Mouse (Mus musculus) CH12.LX (cell line): Measurements from ENCODE around the gene Polr1d.

Experiments used
- CTCF ChIP-seq, 2 experiments: IDR thresholded peaks in 1 of 2; conservative IDR thresholded peaks in 1 of 2; 2 replicates each; pipeline ENCODE4 v1.5.1; 2011 to 2012; ENCODE audit warnings: low read depth in 2 of 2, low read length in 2 of 2, improper control_type of control experiment in 1 of 2, inconsistent platforms in 1 of 2, mild to moderate bottlenecking in 1 of 2, moderate library complexity in 1 of 2
- HCFC1 ChIP-seq: IDR thresholded peaks from 2 replicates; pipeline ENCODE4 v1.6.1; 2012; ENCODE audit warnings: low read depth, mild to moderate bottlenecking, inconsistent platforms, low read length, improper control_type of control experiment
- JUND ChIP-seq: conservative IDR thresholded peaks from 2 replicates; pipeline ENCODE4 v1.6.1; 2011; ENCODE audit warnings: low read depth, low read length, improper control_type of control experiment
- KAT2A ChIP-seq: IDR thresholded peaks from 2 replicates; pipeline ENCODE4 v1.6.1; 2012; ENCODE audit warnings: low read length, improper control_type of control experiment, inconsistent platforms; ENCODE audit not compliant: insufficient replicate concordance
- MAX ChIP-seq: IDR thresholded peaks from 2 replicates; pipeline ENCODE4 v1.6.1; 2011; ENCODE audit warnings: low read length, improper control_type of control experiment
- MEF2A ChIP-seq: IDR thresholded peaks from 2 replicates; pipeline ENCODE4 v1.6.1; 2014; ENCODE audit warnings: low read depth, mild to moderate bottlenecking, inconsistent platforms, low read length, improper control_type of control experiment, borderline replicate concordance
- NELFE ChIP-seq: IDR thresholded peaks from 2 replicates; pipeline ENCODE4 v1.6.1; 2011; ENCODE audit warnings: low read depth, low read length, improper control_type of control experiment
- POLR2A ChIP-seq: IDR thresholded peaks from 2 replicates; pipeline ENCODE4 v1.6.1; 2011; ENCODE audit warnings: low read depth, mild to moderate bottlenecking, improper control_type of control experiment, low read length
- POLR2AphosphoS2 ChIP-seq: IDR thresholded peaks from 2 replicates; pipeline ENCODE4 v1.6.1; 2011; ENCODE audit warnings: low read depth, low read length, improper control_type of control experiment
- RAD21 ChIP-seq: IDR thresholded peaks from 2 replicates; pipeline ENCODE4 v1.6.1; 2011; ENCODE audit warnings: low read depth, mild to moderate bottlenecking, low read length, improper control_type of control experiment, moderate library complexity
- RCOR1 ChIP-seq: conservative IDR thresholded peaks from 2 replicates; pipeline ENCODE4 v1.6.1; 2012; ENCODE audit warnings: low read depth, mild to moderate bottlenecking, inconsistent platforms, low read length, improper control_type of control experiment
- SMC3 ChIP-seq: IDR thresholded peaks from 2 replicates; pipeline ENCODE4 v1.6.1; 2011; ENCODE audit warnings: low read depth, low read length, improper control_type of control experiment
- TBP ChIP-seq: conservative IDR thresholded peaks from 2 replicates; pipeline ENCODE4 v1.6.1; 2011; ENCODE audit warnings: low read depth, low read length, improper control_type of control experiment
- USF2 ChIP-seq: conservative IDR thresholded peaks from 2 replicates; pipeline ENCODE4 v1.6.1; 2011; ENCODE audit warnings: low read depth, low read length, improper control_type of control experiment

GRCm38 (mm10) chr5:147036661-147037060 is 40.2 kb upstream of the Polr1d start:
- TF ChIP-seq HCFC1 (no peak), POLR2AphosphoS2 (no peak), JUND (no peak), RCOR1 (no peak), CTCF (conservative IDR thresholded peaks at IDR 0.05 in 1 of 2, IDR thresholded peaks at IDR 0.05 in 1 of 2; ENCODE audit: low read depth in 2 of 2, low read length in 2 of 2) (no peak), MAX (no peak), POLR2A (no peak), SMC3 (no peak), NELFE (no peak), TBP (no peak), MEF2A (no peak), RAD21 (no peak), KAT2A (no peak), USF2 (no peak)
